Mouse (Mus musculus) MEL (cell line): ENCODE data around the gene Otof.

Experiments used
- CTCF ChIP-seq, 3 experiments: IDR thresholded peaks in 2 of 3; conservative IDR thresholded peaks in 1 of 3; 2 replicates each; pipeline ENCODE4 v1.5.1; 2011 to 2012; ENCODE audit warnings: low read length in 3 of 3, low read depth in 2 of 3, mild to moderate bottlenecking in 2 of 3, improper control_type of control experiment in 1 of 3, inconsistent platforms in 1 of 3, mixed read lengths in 1 of 3, moderate library complexity in 1 of 3; ENCODE audit not compliant: control insufficient read depth in 1 of 3, insufficient read depth in 1 of 3, poor library complexity in 1 of 3, severe bottlenecking in 1 of 3
- EP300 ChIP-seq, 2 experiments: IDR thresholded peaks; 2 replicates each; pipeline ENCODE4 v1.6.1; 2011; ENCODE audit warnings: improper control_type of control experiment in 2 of 2, low read length in 2 of 2, low read depth in 1 of 2, mild to moderate bottlenecking in 1 of 2
- GATA1 ChIP-seq: IDR thresholded peaks from 2 replicates; pipeline ENCODE4 v1.6.1; 2011; ENCODE audit warnings: low read depth, low read length, improper control_type of control experiment
- HCFC1 ChIP-seq: IDR thresholded peaks from 2 replicates; pipeline ENCODE4 v1.6.1; 2012; ENCODE audit warnings: low read depth, mild to moderate bottlenecking, inconsistent platforms, low read length, improper control_type of control experiment, moderate library complexity
- MEF2A ChIP-seq: IDR thresholded peaks from 2 replicates; pipeline ENCODE4 v1.6.1; 2014; ENCODE audit warnings: low read depth, mild to moderate bottlenecking, inconsistent platforms, low read length, improper control_type of control experiment; ENCODE audit not compliant: poor library complexity, insufficient replicate concordance, severe bottlenecking; ENCODE audit errors: extremely low read depth
- MXI1 ChIP-seq: IDR thresholded peaks from 2 replicates; pipeline ENCODE4 v1.6.1; 2011; ENCODE audit warnings: mild to moderate bottlenecking, low read depth, low read length, improper control_type of control experiment
- MYB ChIP-seq: IDR thresholded peaks from 2 replicates; pipeline ENCODE4 v1.6.1; 2011; ENCODE audit warnings: mild to moderate bottlenecking, low read depth, low read length, improper control_type of control experiment
- POLR2A ChIP-seq, 2 experiments: IDR thresholded peaks; 2 replicates each; pipeline ENCODE4 v1.6.1; 2011 to 2012; ENCODE audit warnings: low read length in 2 of 2, mild to moderate bottlenecking in 2 of 2, control low read depth in 1 of 2, improper control_type of control experiment in 1 of 2, low read depth in 1 of 2, moderate library complexity in 1 of 2; ENCODE audit not compliant: control insufficient read depth in 1 of 2, insufficient read depth in 1 of 2, poor library complexity in 1 of 2
- POLR2AphosphoS2 ChIP-seq: IDR thresholded peaks from 2 replicates; pipeline ENCODE4 v1.6.1; 2011; ENCODE audit warnings: low read length, improper control_type of control experiment
- SIN3A ChIP-seq: IDR thresholded peaks from 2 replicates; pipeline ENCODE4 v1.6.1; 2012; ENCODE audit warnings: low read length, improper control_type of control experiment, inconsistent platforms
- SMC3 ChIP-seq: IDR thresholded peaks from 2 replicates; pipeline ENCODE4 v1.6.1; 2011; ENCODE audit warnings: low read depth, low read length, improper control_type of control experiment
- TAL1 ChIP-seq: IDR thresholded peaks from 2 replicates; pipeline ENCODE4 v1.6.1; 2012; ENCODE audit warnings: mild to moderate bottlenecking, inconsistent platforms, low read length, moderate library complexity, mixed read lengths
- USF1 ChIP-seq: IDR thresholded peaks from 2 replicates; pipeline ENCODE4 v1.6.1; 2014; ENCODE audit warnings: low read depth, mild to moderate bottlenecking, inconsistent platforms, low read length, improper control_type of control experiment, moderate library complexity

GRCm38 (mm10) chr5:30484591-30484990 lies 22.9 kb upstream of the Otof start:
- TF ChIP-seq HCFC1 (no peak), USF1 (no peak), POLR2AphosphoS2 (no peak), SIN3A (no peak), EP300 (IDR thresholded peaks at IDR 0.05; ENCODE audit: low read depth in 1 of 2, low read length in 2 of 2) (no peak), CTCF (IDR thresholded peaks at IDR 0.05 in 2 of 3, conservative IDR thresholded peaks at IDR 0.05 in 1 of 3; ENCODE audit: control insufficient read depth in 1 of 3, insufficient read depth in 1 of 3, low read depth in 2 of 3, low read length in 3 of 3, poor library complexity in 1 of 3, severe bottlenecking in 1 of 3) (no peak), GATA1 (no peak), POLR2A (IDR thresholded peaks at IDR 0.05; ENCODE audit: control insufficient read depth in 1 of 2, insufficient read depth in 1 of 2, low read depth in 1 of 2, low read length in 2 of 2, poor library complexity in 1 of 2) (no peak), SMC3 (no peak), MYB (no peak), MEF2A (no peak), TAL1 (no peak), MXI1 (no peak)
